Mouse (Mus musculus) retina, postnatal 1 day (tissue): ENCODE measurements around the gene Ankrd65.
"Not testable (repeated sequence)": the region's sequence is repeated elsewhere in the genome, so short reads cannot be mapped to it uniquely, and the experiment has no call there.

Experiments
- DNase-seq: peaks from one replicate; pipeline ENCODE4 v3.0.0-alpha.2; 2012

Gene Ankrd65

DNA sequence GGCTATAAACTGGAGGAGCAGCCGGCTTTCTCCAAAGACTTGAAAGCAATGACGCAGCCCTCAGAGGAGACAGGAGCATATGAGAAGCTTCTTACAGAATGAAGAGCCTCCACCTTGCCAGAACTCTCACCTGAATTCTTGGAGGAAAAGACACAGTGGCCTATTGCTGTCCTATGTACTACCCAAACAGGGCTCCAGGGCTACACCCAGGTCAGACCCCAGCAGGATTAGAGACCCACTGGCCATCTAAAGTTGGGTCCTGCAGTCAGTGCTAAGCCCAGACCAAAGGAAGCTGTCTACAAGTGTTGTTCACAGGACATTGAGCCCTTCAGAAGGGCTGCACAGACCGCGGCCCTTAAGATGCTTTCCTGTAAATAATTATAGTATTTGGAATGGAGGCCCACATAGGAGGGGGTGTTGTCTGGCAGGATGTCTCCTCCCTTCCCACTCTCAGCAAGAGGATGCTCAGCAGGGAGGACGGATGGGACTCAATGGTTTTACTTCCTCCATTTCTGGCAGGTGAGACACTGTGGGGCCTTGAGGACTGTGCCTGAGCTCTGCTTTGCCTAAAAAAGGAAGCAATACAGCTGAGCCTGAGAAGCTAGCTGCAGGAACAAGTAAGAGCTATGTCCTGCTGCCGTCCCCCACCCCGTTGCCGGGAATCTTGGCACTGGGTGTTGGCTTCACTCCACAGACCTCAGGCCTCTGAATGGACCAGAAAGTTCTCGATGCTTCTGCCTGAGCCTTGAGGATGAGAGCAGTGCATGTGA is 15.1 kb upstream of the Ankrd65 start:
- DNase-seq, result no peak

DNA sequence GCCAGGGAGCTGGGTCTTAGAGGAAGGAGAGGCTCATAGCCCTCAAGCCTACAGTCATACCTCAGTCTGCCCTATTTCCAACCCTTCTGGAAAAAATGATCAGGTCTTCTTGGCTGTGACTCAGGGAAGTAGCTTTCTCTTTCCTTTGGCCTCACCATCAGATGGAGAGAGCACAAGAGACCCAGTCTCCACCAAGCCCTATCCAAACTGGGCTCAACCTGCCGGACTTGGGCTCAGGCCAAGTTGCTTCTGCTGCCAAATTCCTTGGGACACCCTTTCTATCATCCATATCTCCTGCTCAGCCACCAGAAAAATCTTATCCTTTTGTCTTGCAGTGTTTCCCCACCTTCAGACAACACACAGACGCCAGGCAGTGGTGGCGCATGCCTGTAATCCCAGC is 14.4 kb upstream of the Ankrd65 start:
- DNase-seq, result no peak

DNA sequence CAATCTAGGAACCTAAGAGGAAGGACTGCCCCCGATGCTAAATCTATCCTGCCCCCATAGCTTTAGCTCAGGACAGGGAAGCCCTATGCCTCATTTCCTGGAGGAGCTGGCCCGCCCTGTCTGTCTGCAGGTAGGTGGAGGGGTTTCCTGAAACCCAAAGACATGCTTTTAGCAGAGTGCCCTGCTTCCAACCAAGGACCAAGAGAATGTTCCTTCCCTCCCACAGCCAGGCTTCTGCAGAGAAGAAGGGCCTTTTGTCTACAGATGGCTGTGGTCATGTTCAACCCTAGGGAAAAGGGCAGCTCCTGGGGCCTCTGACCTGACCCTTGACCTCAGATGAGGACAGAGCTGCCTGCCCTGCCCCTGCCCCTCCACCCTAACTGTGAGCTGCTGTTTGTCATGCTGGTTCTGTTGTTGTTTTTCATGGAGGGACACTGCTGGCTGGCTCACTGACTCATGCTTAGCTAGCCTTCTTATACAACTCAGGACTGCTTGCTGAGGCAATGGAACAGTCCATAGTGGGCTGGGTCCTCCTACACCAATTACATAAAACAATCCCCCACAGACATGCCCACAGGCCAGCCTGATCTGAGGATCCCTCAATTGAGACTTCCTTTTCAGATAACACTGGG is 13.4 kb upstream of the Ankrd65 start:
- no peak for DNase-seq

DNA sequence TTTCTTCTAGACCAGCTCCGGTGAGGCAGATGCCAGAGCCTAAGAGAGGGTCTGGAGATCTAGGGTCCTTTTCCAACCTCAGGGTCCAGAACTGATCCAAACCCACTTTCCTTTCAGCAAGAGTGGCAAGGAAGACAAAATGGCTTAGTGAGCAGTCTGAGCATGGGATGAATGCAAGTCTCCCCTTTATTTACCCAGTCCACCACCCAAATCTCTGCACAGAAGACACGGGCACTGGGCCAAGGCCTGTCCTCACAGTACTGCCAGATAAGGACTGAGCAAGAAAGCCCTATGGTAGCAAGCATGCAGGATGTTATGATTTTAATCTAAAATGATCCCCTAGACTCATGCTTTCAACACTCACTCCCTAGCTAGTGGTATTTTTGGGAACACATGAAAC is 12.4 kb upstream of the Ankrd65 start:
- no peak for DNase-seq

DNA sequence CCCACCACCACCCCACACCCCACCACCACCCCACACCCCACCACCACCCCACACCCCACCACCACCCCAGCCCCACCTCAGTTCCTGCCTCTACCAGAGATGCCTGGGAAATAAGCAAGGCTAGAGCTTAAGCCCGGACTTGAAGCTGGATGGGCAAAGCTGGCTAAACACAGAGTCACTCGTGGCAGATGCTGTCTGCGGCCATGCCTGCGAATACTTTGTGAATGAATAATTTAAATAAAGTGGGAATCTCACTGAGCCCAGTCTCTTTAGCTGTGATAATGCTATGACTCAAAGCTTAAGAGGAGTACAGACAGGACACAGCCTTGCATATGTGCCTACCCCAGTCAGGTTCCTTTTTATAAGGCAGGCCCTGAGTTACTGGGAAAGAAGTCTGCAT is 10.7 kb upstream of the Ankrd65 start:
- DNase-seq, result no peak

DNA sequence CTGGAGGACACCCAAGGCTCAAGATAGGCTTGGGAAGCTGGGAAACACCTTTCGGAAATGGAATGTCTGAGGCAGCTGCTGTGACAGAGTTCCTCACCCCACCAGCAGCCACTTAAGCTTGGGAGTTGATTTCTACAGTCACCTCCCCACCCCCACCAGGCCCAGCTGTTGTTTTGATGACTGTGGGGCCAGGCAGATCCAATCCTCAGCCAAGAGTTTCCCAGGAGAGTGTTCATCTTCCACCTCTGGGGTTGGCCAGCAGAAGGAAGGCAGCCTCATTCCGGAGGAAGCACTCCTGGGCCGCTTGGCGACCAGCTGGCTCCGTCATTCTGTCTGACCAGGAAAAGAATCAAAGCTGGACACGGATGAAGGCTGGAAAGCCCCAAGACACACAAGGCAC is 9.3 kb upstream of the Ankrd65 start:
- peak; percentile 34 for DNase-seq

DNA sequence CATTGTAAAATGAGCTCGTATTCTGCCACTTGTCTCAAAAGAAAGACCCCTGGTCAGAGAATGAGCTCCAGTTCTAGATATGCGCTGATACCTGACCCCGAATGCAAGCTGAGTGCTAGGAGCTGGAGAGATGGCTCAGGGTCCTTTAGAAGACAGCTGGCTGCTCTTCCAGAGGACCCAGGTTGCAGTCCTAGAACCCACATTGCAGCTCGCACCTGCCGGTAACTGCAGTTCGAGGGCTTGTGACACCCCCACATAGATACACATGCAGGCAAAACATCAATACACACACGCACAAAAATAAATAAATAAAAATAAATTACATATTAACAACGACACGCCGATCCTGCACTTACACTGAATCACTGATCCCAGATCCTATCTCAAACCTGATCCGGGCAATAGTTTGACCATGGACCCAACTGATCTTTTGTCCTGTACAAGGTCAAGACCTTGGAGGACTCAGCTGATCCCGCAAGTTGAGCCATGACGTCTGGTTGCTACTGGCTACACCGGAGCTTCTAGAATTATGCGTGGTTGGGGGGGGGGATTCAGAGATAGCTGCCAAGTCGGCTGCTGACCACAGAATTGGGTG is 6.7 kb upstream of the Ankrd65 start:
- DNase-seq, result no peak

DNA sequence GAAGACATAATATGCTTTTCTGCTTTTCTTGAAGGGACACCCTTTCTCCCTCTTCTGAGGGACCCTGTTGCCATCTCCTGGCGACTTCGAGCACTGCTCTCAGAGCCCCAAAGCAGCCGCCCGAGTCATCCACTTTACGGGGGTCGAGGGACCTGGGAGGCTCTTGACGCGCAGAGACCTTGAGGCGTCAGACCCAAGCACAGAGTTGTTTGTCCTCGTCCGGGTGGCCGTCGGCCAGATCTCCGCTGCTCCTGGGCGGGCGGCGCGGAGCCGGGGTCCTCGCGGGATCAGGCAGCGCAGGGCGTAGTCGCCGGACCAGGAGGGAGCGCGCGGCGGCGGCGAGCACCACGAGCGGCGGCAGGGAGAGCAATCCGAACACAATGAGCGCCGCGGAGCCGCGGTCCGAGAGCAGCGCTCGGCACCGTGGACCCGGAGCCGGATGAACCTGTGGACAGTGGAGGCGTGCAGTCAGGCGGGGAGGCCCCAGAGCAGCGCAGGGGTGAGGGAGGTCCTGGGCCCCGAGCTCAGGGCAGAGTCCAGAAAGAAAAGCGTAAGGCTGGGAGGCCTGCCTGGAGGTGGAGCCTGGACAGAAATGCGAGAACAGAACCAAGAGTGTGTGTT is 6.0 kb upstream of the Ankrd65 start:
- DNase-seq, result peak; percentile 90

DNA sequence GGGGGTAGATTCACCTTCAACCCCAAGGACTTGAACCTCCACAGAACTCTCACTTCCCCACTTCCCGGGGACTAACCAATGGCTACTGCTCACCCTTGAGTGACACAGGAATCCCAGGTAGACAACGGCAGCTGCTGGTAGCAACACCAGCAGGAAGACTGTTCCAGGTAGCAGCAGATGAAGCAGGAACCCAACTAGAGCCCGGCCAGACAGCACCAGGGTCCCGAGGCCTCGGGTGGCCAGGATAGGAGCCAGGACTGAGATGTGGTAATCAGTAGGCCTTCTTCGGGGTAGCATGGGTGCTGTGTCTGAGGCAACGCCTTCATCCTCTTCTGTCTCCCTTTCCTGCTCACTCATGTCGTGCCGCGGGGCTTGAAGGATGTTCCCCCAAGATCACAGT is 5.0 kb upstream of the Ankrd65 start:
- DNase-seq, result no peak

DNA sequence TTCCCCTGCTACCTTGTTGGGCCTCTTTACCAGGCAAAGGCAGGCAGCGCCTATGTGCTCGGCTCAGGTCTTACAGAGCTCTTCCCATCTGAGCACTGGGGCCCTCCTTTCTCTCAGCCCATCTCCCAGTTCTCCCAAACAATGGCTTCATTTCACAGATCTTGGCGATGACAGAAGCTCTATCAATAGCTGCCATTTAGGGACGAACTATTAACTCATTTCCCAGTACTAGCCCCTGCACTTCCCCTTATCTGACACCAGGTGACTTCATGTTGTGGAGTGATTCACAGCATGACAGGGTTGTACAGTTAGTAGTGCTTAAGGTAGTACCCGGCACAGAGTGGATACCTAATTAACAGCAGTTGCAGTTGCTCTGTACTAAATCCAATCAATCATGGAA is 4.4 kb upstream of the Ankrd65 start, which contains the start of gene Tmem88b:
TSS of gene Tmem88b (minus strand) at position 56 of the 400 bp plus-strand sequence.
- DNase-seq, result no peak

DNA sequence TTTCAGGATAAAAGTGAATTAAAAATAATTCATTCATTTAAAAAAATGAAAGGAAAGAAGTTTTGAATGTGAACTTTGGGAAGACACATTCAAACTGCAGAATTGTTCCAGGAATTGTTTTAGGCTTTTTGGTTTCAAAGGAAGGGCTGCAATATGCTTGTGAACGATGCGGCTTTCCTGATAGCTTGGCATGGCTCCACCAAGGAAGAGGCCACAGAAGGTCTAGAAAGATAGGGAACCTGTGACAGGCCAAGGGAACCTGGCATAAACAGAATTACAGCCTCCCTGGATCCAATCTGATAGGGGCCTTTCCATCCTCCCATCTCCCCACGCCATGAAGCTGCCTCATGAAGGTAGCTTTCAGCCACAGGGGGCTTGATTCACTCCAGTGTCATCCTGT is 1.9 kb upstream of the Ankrd65 start:
- DNase-seq, result no peak

DNA sequence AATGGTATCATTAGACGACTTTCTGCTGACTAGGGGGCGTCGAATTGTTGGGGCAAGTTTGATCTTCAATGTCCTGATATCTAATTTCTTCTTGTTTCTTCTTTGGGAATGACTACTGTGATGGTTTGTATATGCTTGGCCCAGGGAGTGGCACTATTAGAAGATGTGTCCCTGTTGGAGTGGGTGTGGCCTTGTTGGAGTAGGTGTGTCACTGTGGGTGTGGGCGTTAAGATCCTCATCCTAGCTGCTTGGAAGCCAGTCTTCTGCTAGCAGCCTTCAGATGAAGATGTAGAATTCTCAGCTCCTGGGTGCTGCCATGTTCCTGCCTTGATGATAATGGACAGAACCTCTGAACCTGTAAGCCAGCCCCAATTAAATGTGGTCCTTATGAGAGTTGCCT is 1.4 kb upstream of the Ankrd65 start:
- not testable (repeated sequence) for DNase-seq

DNA sequence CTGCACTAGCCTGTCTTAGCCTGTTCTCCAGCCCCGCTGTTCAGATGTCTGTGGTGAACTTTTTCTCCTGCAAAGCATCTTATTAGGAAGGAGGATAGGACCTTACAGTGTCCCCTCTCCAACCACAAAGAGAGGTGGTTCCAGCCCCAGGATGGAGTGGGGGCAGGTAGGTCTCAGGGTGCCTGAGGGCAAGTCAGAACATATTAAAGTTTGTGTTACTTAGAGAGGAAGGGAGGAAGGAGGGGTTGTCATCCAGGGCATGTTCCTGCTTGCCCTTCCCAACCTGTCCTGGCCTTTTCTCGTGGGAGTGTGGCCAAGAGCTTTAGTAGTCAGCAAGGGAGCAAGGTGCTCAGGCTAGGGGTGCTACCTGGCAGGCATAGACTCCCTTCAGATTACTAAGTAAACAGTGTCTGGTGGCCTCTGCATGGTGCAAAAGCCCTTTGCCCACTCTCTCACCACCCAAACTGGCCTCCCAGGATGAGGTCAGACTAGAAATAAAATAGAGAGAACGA is 467 bp downstream of the Ankrd65 start:
- no peak for DNase-seq

DNA sequence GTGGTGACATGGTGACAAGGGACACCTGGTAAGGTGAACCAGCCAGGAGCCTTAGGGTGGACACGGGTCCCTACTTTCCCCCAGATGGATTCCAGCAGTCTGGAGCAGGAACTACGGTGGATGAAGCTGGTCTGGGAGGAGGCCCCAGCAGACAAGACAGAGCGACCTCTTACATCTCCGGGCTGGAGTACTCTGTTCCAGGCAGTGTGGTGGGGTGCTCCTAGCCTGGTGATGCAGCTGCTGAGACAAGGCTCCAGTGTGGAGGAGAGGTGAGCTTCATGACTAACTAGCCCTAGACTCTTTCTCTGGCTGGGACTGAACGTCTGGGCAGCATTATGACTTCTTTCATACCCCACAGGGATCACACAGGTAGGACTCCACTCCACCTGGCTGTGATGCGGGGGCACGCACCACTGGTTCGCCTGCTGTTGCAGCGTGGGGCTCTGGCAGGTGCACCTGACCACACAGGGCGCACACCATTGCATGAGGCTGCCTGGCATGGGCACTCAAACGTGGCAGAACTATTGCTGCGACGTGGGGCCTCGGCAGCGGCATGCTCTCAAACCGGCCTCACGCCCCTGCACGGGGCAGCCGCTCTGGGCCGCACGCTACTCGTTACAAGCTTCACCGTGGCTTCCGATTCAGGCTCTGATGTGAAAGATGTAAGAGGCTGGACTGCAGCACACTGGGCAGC is 1.1 kb downstream of the Ankrd65 start:
- DNase-seq, result no peak

DNA sequence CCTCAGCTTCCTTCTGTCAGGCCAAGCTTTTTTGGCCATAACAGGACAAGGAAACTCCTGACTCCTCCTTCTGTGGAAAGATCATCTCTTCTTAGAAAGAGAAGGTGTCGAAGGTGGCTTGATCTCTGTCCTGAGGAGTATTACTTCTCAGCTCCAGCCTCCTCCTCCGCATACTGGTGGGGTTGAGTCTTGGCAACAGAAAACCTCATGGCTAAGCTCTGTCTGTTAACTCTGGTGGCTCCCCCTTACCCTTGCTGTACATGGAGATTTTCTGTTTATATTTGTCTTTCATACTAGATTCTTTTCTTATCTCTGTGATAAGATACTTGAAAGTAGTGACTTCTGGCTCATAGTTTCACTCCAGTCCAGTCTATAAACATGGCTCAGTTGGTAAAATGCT is 3.5 kb downstream of the Ankrd65 start:
- no peak for DNase-seq

DNA sequence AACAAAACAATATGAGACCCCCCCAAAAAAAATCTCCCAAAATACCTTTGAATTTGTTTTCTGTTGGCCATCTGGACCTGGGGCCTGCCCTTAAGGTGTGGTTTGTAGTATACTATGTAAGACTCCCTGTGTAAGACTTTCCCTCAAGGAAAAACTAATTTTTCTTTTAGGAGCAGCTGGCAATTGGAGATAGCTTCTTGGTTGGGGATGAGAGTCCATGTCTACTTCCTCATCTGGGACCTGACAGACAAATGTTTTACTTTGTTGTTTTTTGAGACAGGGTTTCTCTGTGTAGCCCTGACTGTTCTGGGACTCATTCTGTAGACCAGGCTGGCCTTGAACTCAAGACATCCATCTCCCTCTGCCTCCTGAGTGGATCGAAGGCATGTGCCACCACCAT is 11.8 kb downstream of the Ankrd65 start:
- DNase-seq, result no peak

DNA sequence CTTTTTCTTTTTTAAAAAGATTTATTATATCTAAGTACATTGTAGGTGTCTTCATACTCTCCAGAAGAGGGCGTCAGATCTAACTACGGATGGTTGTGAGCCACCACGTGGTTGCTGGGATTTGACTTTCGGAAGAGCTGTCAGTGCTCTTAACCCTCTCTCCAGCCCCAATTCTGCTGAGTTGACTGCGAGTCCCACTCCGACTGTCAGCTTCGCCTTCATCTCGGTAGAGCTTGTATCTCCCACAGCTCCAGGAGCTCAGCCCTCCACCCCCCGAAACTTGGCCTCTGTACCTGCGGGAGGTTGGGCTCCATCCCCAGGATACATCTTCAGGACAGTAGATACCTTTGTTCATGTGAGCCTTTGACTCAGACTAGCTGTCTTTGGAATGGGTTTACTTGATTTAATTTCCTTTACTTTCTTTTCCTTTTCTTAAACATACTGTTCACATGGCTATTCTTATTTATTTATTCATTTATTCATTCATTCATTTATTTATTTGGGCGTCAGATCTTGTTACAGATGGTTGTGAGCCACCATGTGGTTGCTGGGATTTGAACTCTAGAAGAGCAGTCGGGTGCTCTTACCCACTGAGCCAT is 12.6 kb downstream of the Ankrd65 start, which contains the start of gene Mrpl20:
TSS of gene Mrpl20 (plus strand) at position 138 of the 599 bp plus-strand sequence.
- DNase-seq, result peak; percentile 21

DNA sequence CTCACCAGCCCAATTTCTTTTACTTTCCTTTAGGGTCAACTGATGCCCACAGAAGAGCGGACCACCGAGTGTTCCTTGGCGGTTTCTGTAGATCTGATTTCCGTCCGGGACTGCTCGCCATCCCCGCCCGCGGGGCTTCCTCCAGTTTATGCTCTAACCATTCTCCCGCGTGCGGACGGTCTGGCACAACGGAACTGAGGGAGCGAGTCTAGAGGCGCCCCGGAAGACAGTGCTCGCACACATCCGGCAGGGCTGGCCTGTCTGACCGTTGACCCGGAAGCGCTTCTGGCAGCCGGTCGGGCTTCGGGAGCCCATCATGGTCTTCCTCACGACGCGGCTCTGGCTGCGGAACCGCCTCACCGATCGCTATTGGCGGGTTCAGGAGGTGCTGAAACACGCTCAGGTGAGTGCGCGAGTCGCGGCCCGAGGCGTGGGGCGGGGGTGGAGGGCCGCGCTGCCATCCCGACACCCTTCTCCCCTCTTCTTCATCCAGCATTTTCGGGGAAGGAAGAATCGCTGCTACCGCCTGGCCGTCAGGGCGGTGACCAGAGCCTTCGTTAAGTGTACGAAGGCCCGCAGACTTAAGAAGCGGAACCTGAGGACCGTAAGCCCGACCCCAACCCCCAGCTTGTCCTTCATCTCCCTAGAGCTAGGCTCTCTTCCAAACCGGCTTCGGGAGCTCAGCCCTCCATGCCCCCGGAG is 13.3 kb downstream of the Ankrd65 start:
- DNase-seq, result peak; percentile 96

DNA sequence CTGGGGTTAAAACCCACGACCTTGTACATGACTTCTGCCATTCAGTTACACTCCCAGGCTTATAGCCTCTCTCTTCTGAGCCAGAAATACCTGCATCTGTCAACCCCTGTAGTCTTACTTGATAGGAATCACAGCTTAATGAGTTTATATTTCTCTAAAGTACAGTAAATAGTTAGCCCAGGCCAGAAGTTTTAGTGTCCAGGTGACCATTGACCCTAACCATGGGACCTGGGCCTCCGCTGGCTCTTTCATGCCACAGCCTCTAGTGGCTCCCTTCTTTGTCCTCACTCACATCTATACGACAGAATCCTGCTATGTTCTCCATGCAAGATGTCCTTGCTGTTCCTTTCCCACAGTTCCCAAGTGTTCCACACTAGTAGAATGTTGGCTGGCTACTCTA is 17.6 kb downstream of the Ankrd65 start:
- no peak for DNase-seq

DNA sequence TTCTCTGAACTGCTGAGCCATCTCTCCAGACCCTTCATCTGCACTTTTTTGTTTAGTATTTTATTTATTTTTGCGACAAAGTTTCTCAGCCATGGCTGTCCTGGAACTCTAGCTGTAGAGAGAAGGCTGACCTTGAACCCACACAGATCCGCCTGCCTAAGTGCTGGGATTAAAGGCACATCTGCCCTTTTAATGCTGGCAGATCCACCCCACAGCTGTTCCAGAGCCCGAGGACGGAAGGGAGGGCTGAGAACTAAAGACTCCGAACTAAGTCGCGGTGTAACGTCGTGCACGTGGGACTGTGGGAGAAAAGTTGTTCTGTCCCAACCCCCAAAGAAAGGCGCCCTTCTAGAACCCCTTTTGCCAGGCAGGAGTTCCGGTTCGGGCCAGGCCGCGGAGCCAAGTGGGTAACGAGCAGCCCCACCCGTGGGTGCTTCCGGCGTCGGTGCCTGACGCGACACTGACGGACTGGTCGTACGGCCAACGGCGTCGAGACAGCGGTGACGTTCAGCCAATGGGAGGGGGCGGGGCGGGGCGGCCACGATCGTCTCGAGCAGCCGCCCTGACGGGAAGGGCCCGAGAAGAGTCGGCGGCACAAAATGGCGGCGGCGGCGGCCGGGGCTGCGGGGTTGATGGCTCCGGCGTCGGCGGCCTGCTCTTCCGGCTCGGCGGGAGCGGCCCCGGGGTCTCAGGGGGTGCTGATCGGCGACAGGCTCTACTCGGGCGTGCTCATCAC is 21.9 kb downstream of the Ankrd65 start, which contains the start of gene Ccnl2:
TSS of gene Ccnl2 (plus strand) at position 561 of the 736 bp plus-strand sequence.
- peak; percentile 98 for DNase-seq

DNA sequence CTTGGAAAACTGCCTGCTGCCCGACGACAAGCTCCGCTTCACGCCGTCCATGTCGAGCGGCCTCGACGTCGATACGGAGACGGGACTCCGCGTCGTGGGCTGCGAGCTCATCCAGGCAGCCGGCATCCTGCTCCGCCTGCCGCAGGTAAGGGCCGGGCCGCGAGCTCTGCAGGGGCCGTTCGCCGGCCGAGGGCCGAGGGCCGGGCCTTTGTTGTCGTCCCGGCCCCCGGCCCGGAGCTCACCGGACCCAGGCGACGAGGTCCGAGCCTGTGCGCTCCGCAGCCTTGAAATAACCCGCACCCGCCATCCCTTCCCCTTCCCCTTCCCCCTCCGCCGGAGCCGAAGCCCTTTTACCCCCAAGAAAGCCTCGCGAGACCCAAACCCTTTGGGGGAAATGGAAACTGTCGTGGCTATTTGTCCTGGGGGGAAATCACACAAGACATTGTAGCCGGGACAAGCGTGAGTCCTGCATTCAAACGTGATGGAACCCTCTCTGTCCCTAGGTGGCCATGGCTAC is 22.5 kb downstream of the Ankrd65 start:
- DNase-seq, result peak; percentile 64
